Mouse (Mus musculus): ENCODE results near the gene Gm20441.
"Not testable (repeated sequence)": the region's sequence is repeated elsewhere in the genome, so short reads cannot be mapped to it uniquely, and the experiment has no call there.

Gm20441 gene

GRCm38 (mm10) chr10:75779206-75780174, 1.3 kb downstream of the Gm20441 start:
- no peak for DNase-seq (ENCODE audit: low spot score)

- DNase-seq (ENCODE audit: low spot score), result no peak
Measured at GRCm38 (mm10) chr10:75777885-75778284, 2.9 kb downstream of the Gm20441 start.

- DNase-seq (ENCODE audit: low spot score), result no peak
Measured at GRCm38 (mm10) chr10:75776562-75776961, 4.2 kb downstream of the Gm20441 start.

GRCm38 (mm10) chr10:75774587-75774986, 6.2 kb downstream of the Gm20441 start:
- no peak for DNase-seq (ENCODE audit: low spot score)

GRCm38 (mm10) chr10:75774102-75774501, 6.7 kb downstream of the Gm20441 start:
- DNase-seq (ENCODE audit: low spot score), result no peak

- peak; percentile 87 for DNase-seq (ENCODE audit: low spot score)
Measured at GRCm38 (mm10) chr10:75772795-75773664, 7.7 kb downstream of the Gm20441 start, which contains the start of gene Ddt. TSS of gene Ddt (minus strand) at chr10:75773414.

GRCm38 (mm10) chr10:75767756-75768155, 13.0 kb downstream of the Gm20441 start:
- DNase-seq (ENCODE audit: low spot score), result not testable (repeated sequence)

- no peak for DNase-seq (ENCODE audit: low spot score)
Measured at GRCm38 (mm10) chr10:75766856-75767255, 13.9 kb downstream of the Gm20441 start.

GRCm38 (mm10) chr10:75764519-75765473, 16.0 kb downstream of the Gm20441 start:
- peak; percentile 60 for DNase-seq (ENCODE audit: low spot score)

- DNase-seq (ENCODE audit: low spot score), result peak; percentile 98
Measured at GRCm38 (mm10) chr10:75763682-75764518, 16.9 kb downstream of the Gm20441 start, which contains the start of gene Cabin1. TSS of gene Cabin1 (minus strand) at chr10:75764341.

- no peak for DNase-seq (ENCODE audit: low spot score)
Measured at GRCm38 (mm10) chr10:75762413-75762812, 18.3 kb downstream of the Gm20441 start.

- DNase-seq (ENCODE audit: low spot score), result no peak
Measured at GRCm38 (mm10) chr10:75760311-75760710, 20.4 kb downstream of the Gm20441 start.

- DNase-seq (ENCODE audit: low spot score), result no peak
Measured at GRCm38 (mm10) chr10:75756719-75757118, 24.0 kb downstream of the Gm20441 start.

- peak; percentile 88 for DNase-seq (ENCODE audit: low spot score)
Measured at GRCm38 (mm10) chr10:75744017-75744416, 36.7 kb downstream of the Gm20441 start.

- DNase-seq (ENCODE audit: low spot score), result peak; percentile 82
Measured at GRCm38 (mm10) chr10:75743369-75743768, 37.4 kb downstream of the Gm20441 start.

- DNase-seq (ENCODE audit: low spot score), result no peak
Measured at GRCm38 (mm10) chr10:75740866-75741265, 39.9 kb downstream of the Gm20441 start.

GRCm38 (mm10) chr10:75725449-75725848, 55.3 kb downstream of the Gm20441 start:
- DNase-seq (ENCODE audit: low spot score), result no peak

Data from layer of hippocampus, adult 11-12 months (tissue).